Mouse (Mus musculus): ENCODE data around the gene Cxcr4. TPM values are rescaled to one million over a fixed set of nuclear protein-coding genes. Genes with fewer than 3 reads are reported as not detected.

Cxcr4 gene
- polyA plus RNA-seq, 1 experiment from 2014 or later, result 1.3 TPM

GRCm38 (mm10) chr1:128622867-128623593, 30.9 kb upstream of the Cxcr4 start:
- no peak for DNase-seq (ENCODE audit: low spot score)
- WGBS, result 66% methylated on average over 9 of the region's 9 CpGs
- H3K4me3 ChIP-seq (ENCODE audit: low read depth, low read length), result no peak overlapping the region

GRCm38 (mm10) chr1:128617654-128618310, 25.7 kb upstream of the Cxcr4 start:
- no peak for ATAC-seq (replicated peaks; ENCODE audit: low FRiP score)
- WGBS, result 86% methylated on average over 13 of the region's 13 CpGs
- Histone ChIP-seq H3K9ac (ENCODE audit: low read depth, low read length) (no peak overlapping the region), H3K4me1 (replicated peaks; ENCODE audit: control insufficient read depth, insufficient read depth, low read length) (no peaks in the 10 kb centered on the region), H3K4me2 (no peak overlapping the region), H3K27me3 (replicated peaks; ENCODE audit: control insufficient read depth, insufficient read depth, low read length) (no peaks in the 10 kb centered on the region), H3K27ac (ENCODE audit: low read depth, low read length) (no peak overlapping the region), H3K4me3 (ENCODE audit: low read depth, low read length) (no peak overlapping the region), H3K9me3 (ENCODE audit: control insufficient read depth, low read length) (no peaks in the 10 kb centered on the region), H3K36me3 (ENCODE audit: control insufficient read depth, insufficient read depth, low read length) (no peaks in the 10 kb centered on the region)
- DNase-seq (ENCODE audit: low spot score), result no peak

More at GRCm38 (mm10) chr1:128622867-128623593, 30.9 kb upstream of the Cxcr4 start:
- Histone ChIP-seq H3K4me1 (replicated peaks; ENCODE audit: control insufficient read depth, insufficient read depth, low read length) (no peaks in the 10 kb centered on the region), H3K27me3 (replicated peaks; ENCODE audit: control insufficient read depth, insufficient read depth, low read length) (no peaks in the 10 kb centered on the region), H3K27ac (ENCODE audit: low read depth, low read length) (no peak overlapping the region), H3K9me3 (ENCODE audit: control insufficient read depth, low read length) (no peaks in the 10 kb centered on the region), H3K4me2 (no peak overlapping the region), H3K9ac (ENCODE audit: low read depth, low read length) (no peak overlapping the region), H3K36me3 (ENCODE audit: control insufficient read depth, insufficient read depth, low read length) (no peaks in the 10 kb centered on the region)
- ATAC-seq (replicated peaks; ENCODE audit: low FRiP score), result no peak

- H3K36me3 ChIP-seq (ENCODE audit: control insufficient read depth, insufficient read depth, low read length), result no peaks in the 10 kb centered on the region
- no peak overlapping the region for H3K4me3 ChIP-seq (ENCODE audit: low read depth, low read length)
- no peaks in the 10 kb centered on the region for H3K4me1 ChIP-seq (replicated peaks; ENCODE audit: control insufficient read depth, insufficient read depth, low read length)
- no peak overlapping the region for H3K9ac ChIP-seq (ENCODE audit: low read depth, low read length)
- ATAC-seq (replicated peaks; ENCODE audit: low FRiP score), result no peak
- DNase-seq (ENCODE audit: low spot score), result no peak
- WGBS, result 44% methylated on average over 2 of the region's 2 CpGs
- H3K4me2 ChIP-seq, result no peak overlapping the region
- H3K27ac ChIP-seq (ENCODE audit: low read depth, low read length), result no peak overlapping the region
- H3K9me3 ChIP-seq (ENCODE audit: control insufficient read depth, low read length), result no peaks in the 10 kb centered on the region
- no peaks in the 10 kb centered on the region for H3K27me3 ChIP-seq (replicated peaks; ENCODE audit: control insufficient read depth, insufficient read depth, low read length)
Observed at GRCm38 (mm10) chr1:128616586-128616985, 24.5 kb upstream of the Cxcr4 start.

- H3K4me1 ChIP-seq (replicated peaks; ENCODE audit: control insufficient read depth, insufficient read depth, low read length), result no peaks in the 10 kb centered on the region
- no peak overlapping the region for H3K4me3 ChIP-seq (ENCODE audit: low read depth, low read length)
- H3K9me3 ChIP-seq (ENCODE audit: control insufficient read depth, low read length), result no peaks in the 10 kb centered on the region
- DNase-seq (ENCODE audit: low spot score), result no peak
- no peaks in the 10 kb centered on the region for H3K27me3 ChIP-seq (replicated peaks; ENCODE audit: control insufficient read depth, insufficient read depth, low read length)
- H3K4me2 ChIP-seq, result no peak overlapping the region
- 78% methylated on average over 2 of the region's 2 CpGs for whole genome bisulfite sequencing
- H3K9ac ChIP-seq (ENCODE audit: low read depth, low read length), result no peak overlapping the region
- no peak for ATAC-seq (replicated peaks; ENCODE audit: low FRiP score)
- no peak overlapping the region for H3K27ac ChIP-seq (ENCODE audit: low read depth, low read length)
- no peaks in the 10 kb centered on the region for H3K36me3 ChIP-seq (ENCODE audit: control insufficient read depth, insufficient read depth, low read length)
Observed at GRCm38 (mm10) chr1:128615459-128615806, 23.3 kb upstream of the Cxcr4 start.

- H3K4me3 ChIP-seq (ENCODE audit: low read depth, low read length), result no peak overlapping the region
- H3K27me3 ChIP-seq (replicated peaks; ENCODE audit: control insufficient read depth, insufficient read depth, low read length), result no peaks in the 10 kb centered on the region
- no peaks in the 10 kb centered on the region for H3K4me1 ChIP-seq (replicated peaks; ENCODE audit: control insufficient read depth, insufficient read depth, low read length)
- H3K4me2 ChIP-seq, result no peak overlapping the region
- H3K27ac ChIP-seq (ENCODE audit: low read depth, low read length), result no peak overlapping the region
- ATAC-seq (replicated peaks; ENCODE audit: low FRiP score), result no peak
- no peak for DNase-seq (ENCODE audit: low spot score)
- no peaks in the 10 kb centered on the region for H3K9me3 ChIP-seq (ENCODE audit: control insufficient read depth, low read length)
- 64% methylated on average over 7 of the region's 7 CpGs for WGBS
- no peaks in the 10 kb centered on the region for H3K36me3 ChIP-seq (ENCODE audit: control insufficient read depth, insufficient read depth, low read length)
- no peak overlapping the region for H3K9ac ChIP-seq (ENCODE audit: low read depth, low read length)
Observed at GRCm38 (mm10) chr1:128614653-128615458, 22.8 kb upstream of the Cxcr4 start.

GRCm38 (mm10) chr1:128608119-128608518, 16.0 kb upstream of the Cxcr4 start:
- ATAC-seq (replicated peaks; ENCODE audit: low FRiP score) (no peak), DNase-seq (ENCODE audit: low spot score) (no peak)
- Histone ChIP-seq H3K4me2 (no peak overlapping the region), H3K9me3 (ENCODE audit: control insufficient read depth, low read length) (no peaks in the 10 kb centered on the region), H3K36me3 (ENCODE audit: control insufficient read depth, insufficient read depth, low read length) (no peaks in the 10 kb centered on the region), H3K9ac (ENCODE audit: low read depth, low read length) (no peak overlapping the region), H3K4me3 (ENCODE audit: low read depth, low read length) (no peak overlapping the region), H3K4me1 (replicated peaks; ENCODE audit: control insufficient read depth, insufficient read depth, low read length) (no peaks in the 10 kb centered on the region), H3K27ac (ENCODE audit: low read depth, low read length) (no peak overlapping the region), H3K27me3 (replicated peaks; ENCODE audit: control insufficient read depth, insufficient read depth, low read length) (no peaks in the 10 kb centered on the region)
- WGBS, result 54% methylated on average over 6 of the region's 6 CpGs

- Histone ChIP-seq H3K27me3 (replicated peaks; ENCODE audit: control insufficient read depth, insufficient read depth, low read length) (no peaks in the 10 kb centered on the region), H3K36me3 (ENCODE audit: control insufficient read depth, insufficient read depth, low read length) (no peaks in the 10 kb centered on the region), H3K27ac (ENCODE audit: low read depth, low read length) (no peak overlapping the region), H3K4me1 (replicated peaks; ENCODE audit: control insufficient read depth, insufficient read depth, low read length) (no peaks in the 10 kb centered on the region), H3K4me3 (ENCODE audit: low read depth, low read length) (no peak overlapping the region), H3K9ac (ENCODE audit: low read depth, low read length) (no peak overlapping the region), H3K4me2 (no peak overlapping the region), H3K9me3 (ENCODE audit: control insufficient read depth, low read length) (no peaks in the 10 kb centered on the region)
- 69% methylated on average over 3 of the region's 3 CpGs for WGBS
- ATAC-seq (replicated peaks; ENCODE audit: low FRiP score) (no peak), DNase-seq (ENCODE audit: low spot score) (no peak)
Observed at GRCm38 (mm10) chr1:128607423-128607822, 15.3 kb upstream of the Cxcr4 start.

- no peaks in the 10 kb centered on the region for H3K36me3 ChIP-seq (ENCODE audit: control insufficient read depth, insufficient read depth, low read length)
- DNase-seq (ENCODE audit: low spot score), result no peak
- no peak overlapping the region for H3K9ac ChIP-seq (ENCODE audit: low read depth, low read length)
- H3K27me3 ChIP-seq (replicated peaks; ENCODE audit: control insufficient read depth, insufficient read depth, low read length), result no peaks in the 10 kb centered on the region
- WGBS, result 48% methylated on average over 1 of the region's 1 CpGs
- H3K27ac ChIP-seq (ENCODE audit: low read depth, low read length), result no peak overlapping the region
- no peaks in the 10 kb centered on the region for H3K9me3 ChIP-seq (ENCODE audit: control insufficient read depth, low read length)
- H3K4me2 ChIP-seq, result no peak overlapping the region
- no peak overlapping the region for H3K4me3 ChIP-seq (ENCODE audit: low read depth, low read length)
- H3K4me1 ChIP-seq (replicated peaks; ENCODE audit: control insufficient read depth, insufficient read depth, low read length), result 0 out of 2 replicates have a peak, but pooled peaks cover 2% of the 10 kb centered on the region
- ATAC-seq (replicated peaks; ENCODE audit: low FRiP score), result no peak
Observed at GRCm38 (mm10) chr1:128605794-128606193, 13.7 kb upstream of the Cxcr4 start.

Data from liver, embryonic 11.5 days (tissue).